In the genomic region with DNA sequence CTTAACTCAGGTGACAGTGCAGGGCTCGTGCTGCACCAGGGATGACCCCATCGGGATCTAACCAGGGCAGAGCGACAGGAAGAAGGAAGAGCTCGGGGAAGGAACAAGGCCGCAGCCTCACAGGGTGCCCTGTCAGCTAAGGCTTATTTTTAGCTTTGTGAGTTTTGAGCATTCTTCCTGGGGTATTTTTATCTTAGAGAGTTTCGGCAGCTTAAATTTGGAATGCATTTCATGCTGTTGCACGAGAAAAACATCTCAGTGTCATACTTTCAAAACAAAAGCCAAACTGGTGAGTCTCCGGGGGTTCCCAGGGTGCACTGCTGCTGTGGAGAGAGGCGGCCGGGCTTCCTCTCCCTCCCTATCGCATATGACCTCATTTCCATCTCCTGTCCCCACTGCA, we compare ENCODE assay signal across 9 mouse cellular contexts. TPM values are rescaled to one million over a fixed set of nuclear protein-coding genes. Genes with fewer than 3 reads are reported as not detected.
DNase-seq lines count a peak whose midpoint lies in the region; ATAC-seq and TF ChIP-seq lines count a peak whose summit lies in the region.
"Had no signal": no experiment of that assay in that cellular context is flagged by ENCODE, and none has a peak within 500 bp of the region (broad histone marks: within the 10 kb centered on the region; RNA-seq: fewer than 3 reads in every experiment).

No protein-coding gene starts in this region.

- H3K4me2 ChIP-seq in neural tube, embryonic 15.5 days: no peak overlapping the region
- H3K4me2 ChIP-seq: limb, embryonic 12.5 days had no signal

- H3K9ac ChIP-seq in neural tube, embryonic 15.5 days (replicated peaks): no peak overlapping the region
- H3K9ac ChIP-seq: limb, embryonic 12.5 days had no signal

- H3K9me3 ChIP-seq in neural tube, embryonic 15.5 days (replicated peaks): no peaks in the 10 kb centered on the region
- H3K9me3 ChIP-seq: limb, embryonic 12.5 days had no signal

- peak; percentile 38 for DNase-seq in right cerebral cortex, postnatal 14 days
- no peak for DNase-seq in right cerebral cortex, adult 18-20 months
- peak; percentile 49 for DNase-seq in gastrocnemius, postnatal 25 days
- DNase-seq in kidney, adult 2 months: peak; percentile 70
- DNase-seq in thymus, postnatal 0 days (ENCODE audit: low spot score): no peak

- no peaks in the 10 kb centered on the region for H3K79me2 ChIP-seq in macrophage (ENCODE audit: inconsistent target)

- 50% methylated on average over 11 of the region's 11 CpGs for WGBS in kidney, adult 2 months
- 75% methylated on average over 11 of the region's 11 CpGs for WGBS in macrophage (ENCODE audit: missing documents)
- 80% methylated on average over 11 of the region's 11 CpGs for WGBS in neural tube, embryonic 15.5 days

- no peak for ATAC-seq in megakaryocyte progenitor cell, adult 5-6 weeks (replicated peaks; ENCODE audit: poor library complexity)
- no peak for ATAC-seq in neural tube, embryonic 15.5 days (ENCODE audit: low FRiP score)

- no peaks in the 10 kb centered on the region for H3K36me3 ChIP-seq in kidney, adult 2 months (ENCODE audit: control insufficient read depth, insufficient read depth, low read length)
- no peaks in the 10 kb centered on the region; the same call in 1 of the 2 replicates for H3K36me3 ChIP-seq in macrophage (ENCODE audit: inconsistent target)
- H3K36me3 ChIP-seq in neural tube, embryonic 15.5 days: peaks cover 11% of the 10 kb centered on the region

- H3K4me3 ChIP-seq in kidney, adult 2 months (ENCODE audit: insufficient read depth, low read depth, low read length): peak overlapping the region; percentile 17; the same call in 1 of the 2 replicates
- no peak overlapping the region for H3K4me3 ChIP-seq in macrophage (ENCODE audit: inconsistent target)
- H3K4me3 ChIP-seq in neural tube, embryonic 15.5 days (replicated peaks): no peak overlapping the region
- H3K4me3 ChIP-seq: limb, embryonic 12.5 days had no signal

- TF ChIP-seq POLR2A in kidney, adult 2 months (IDR thresholded peaks at IDR 0.05; ENCODE audit: low read depth, low read length): no peak

- no peaks in the 10 kb centered on the region for H3K27me3 ChIP-seq in kidney, adult 2 months (replicated peaks; ENCODE audit: control insufficient read depth, insufficient read depth, low read length)
- H3K27me3 ChIP-seq in neural tube, embryonic 15.5 days (replicated peaks): no peaks in the 10 kb centered on the region
- H3K27me3 ChIP-seq: limb, embryonic 12.5 days had no signal

- no peaks in the 10 kb centered on the region for H3K4me1 ChIP-seq in kidney, adult 2 months (ENCODE audit: control insufficient read depth, insufficient read depth, low read length)
- no peaks in the 10 kb centered on the region for H3K4me1 ChIP-seq in neural tube, embryonic 15.5 days
- H3K4me1 ChIP-seq: limb, embryonic 12.5 days had no signal

- TF ChIP-seq CTCF in kidney, adult 2 months (conservative IDR thresholded peaks at IDR 0.05; ENCODE audit: insufficient read depth, insufficient read length, low read depth, low read length): no peak

- H3K27ac ChIP-seq in kidney, adult 2 months (ENCODE audit: insufficient read depth, low read depth, low read length): peak overlapping the region; percentile 92
- H3K27ac ChIP-seq in macrophage: peak overlapping the region; percentile 39
- no peak overlapping the region for H3K27ac ChIP-seq in neural tube, embryonic 15.5 days (replicated peaks)
- H3K27ac ChIP-seq: limb, embryonic 12.5 days had no signal

RNA-seq across cellular contexts. Expression of gene Strn3, which starts 37.4 kb away (rescaled TPM):
- 100 to 1,000 TPM; 114 to 138 TPM for total RNA-seq in gastrocnemius, postnatal 25 days (2021)
- 13.0 and 15.7 TPM in 2 replicates for polyA plus RNA-seq in kidney, adult 2 months (2012; rRNA removed)
- total RNA-seq in macrophage (2018; cell fraction: chromatin; rRNA removed): 100 to 1,000 TPM in 18 of 26 experiments, 10 to 100 TPM in 8; 43.4 to 186 (median 137) TPM
- 10 to 100 TPM; 22.4 to 39.1 (median 32.5) TPM for total RNA-seq in macrophage (2018; cell fraction: cytosol; rRNA removed)
- 100 to 1,000 TPM in 7 of 26 experiments, 10 to 100 TPM in 19; 31.9 to 125 (median 83.8) TPM for total RNA-seq in macrophage (2018; cell fraction: nucleus; rRNA removed)
- 22.5 to 26.5 TPM (median 23.1 TPM) in 3 replicates for polyA plus RNA-seq in macrophage (2018)
- 34.8 and 36.5 TPM in 2 replicates for total RNA-seq in megakaryocyte progenitor cell, adult 5-6 weeks (2015)
- total RNA-seq in megakaryocyte progenitor cell, adult 5-6 weeks (2017): 47.9 and 69.3 TPM in 2 replicates
- 34.4 and 34.7 TPM in 2 replicates for polyA plus RNA-seq in neural tube, embryonic 15.5 days (2015; fragmentation: Nextera tagmentation; extraction: Ambion mirVana)
- 27.3 and 31.2 TPM in 2 replicates for polyA plus RNA-seq in thymus, postnatal 0 days (2015; fragmentation: Nextera tagmentation; extraction: Ambion mirVana)

RNA-seq across cellular contexts. Expression of gene Ap4s1, which starts 38.2 kb away (rescaled TPM):
- 10 to 100 TPM; 49.3 to 53.3 TPM for total RNA-seq in gastrocnemius, postnatal 25 days (2021)
- polyA plus RNA-seq in kidney, adult 2 months (2012; rRNA removed): 11.7 and 12.1 TPM in 2 replicates
- 10 to 100 TPM in 20 of 26 experiments, 1 to 10 TPM in 6; 4.2 to 31.5 (median 16.7) TPM for total RNA-seq in macrophage (2018; cell fraction: chromatin; rRNA removed)
- 10 to 100 TPM; 18.1 to 27.0 (median 22.0) TPM for total RNA-seq in macrophage (2018; cell fraction: cytosol; rRNA removed)
- total RNA-seq in macrophage (2018; cell fraction: nucleus; rRNA removed): 10 to 100 TPM in 22 of 26 experiments, 1 to 10 TPM in 4; 4.9 to 23.3 (median 12.9) TPM
- 12.6 to 33.2 TPM (median 21.4 TPM) in 3 replicates for polyA plus RNA-seq in macrophage (2018)
- total RNA-seq in megakaryocyte progenitor cell, adult 5-6 weeks (2015): 35.4 and 40.2 TPM in 2 replicates
- total RNA-seq in megakaryocyte progenitor cell, adult 5-6 weeks (2017): 20.9 and 23.8 TPM in 2 replicates
- 49.4 and 58.2 TPM in 2 replicates for polyA plus RNA-seq in neural tube, embryonic 15.5 days (2015; fragmentation: Nextera tagmentation; extraction: Ambion mirVana)
- polyA plus RNA-seq in thymus, postnatal 0 days (2015; fragmentation: Nextera tagmentation; extraction: Ambion mirVana): 41.7 and 42.4 TPM in 2 replicates

Comparison
In these comparisons a context has a peak if more than half of its experiments do, and no peak if none do; other contexts are left out.
1. DNase-seq: peak in right cerebral cortex, postnatal 14 days (single experiment), gastrocnemius, postnatal 25 days (single experiment) and kidney, adult 2 months (single experiment); none in right cerebral cortex, adult 18-20 months (single experiment) and thymus, postnatal 0 days (single experiment).